Mouse (Mus musculus) large intestine, adult 2 months (tissue): ENCODE results near the gene Dnah11. TPM values are rescaled to one million over a fixed set of nuclear protein-coding genes. Genes with fewer than 3 reads are reported as not detected.

Experiments
- DNase-seq: peaks from one replicate; pipeline ENCODE4 v3.0.0-alpha.2; 2012; ENCODE audit warnings: low read depth, low spot score
- WGBS: fragments of 180-500 bp; shearing (Covaris S2); methylation state at CpG from one replicate; pipeline ENCODE4 v1.1.7; 2018; 5-methylcytosine and 5-hydroxymethylcytosine counted together
- polyA plus RNA-seq: library from polyadenylated mRNA; depleted of rRNA; stranded (reverse); fragments of >200 nt; gene quantifications from 2 replicates; pipeline ENCODE4 v1.2.3, GENCODE M21; 2012; rRNA removed

The Dnah11 gene
- 0.01 and 0.03 TPM in 2 replicates for polyA plus RNA-seq

GRCm38 (mm10) chr12:118198386-118199093 lies at the start of gene Dnah11:
Gene Dnah11, minus strand, starts transcription at chr12:118199043.
- peak; percentile 32 for DNase-seq
- WGBS: 1% methylated on average over 47 of the region's 47 CpGs

GRCm38 (mm10) chr12:118221182-118221581 lies 22.3 kb upstream of the Dnah11 start:
- 64% methylated on average over 3 of the region's 3 CpGs for WGBS

GRCm38 (mm10) chr12:118220062-118220461 lies 21.2 kb upstream of the Dnah11 start:
- DNase-seq: no peak

More at GRCm38 (mm10) chr12:118221182-118221581, 22.3 kb upstream of the Dnah11 start:
- no peak for DNase-seq

- no peak for DNase-seq
- 80% methylated on average over 2 of the region's 2 CpGs for WGBS
Observed at GRCm38 (mm10) chr12:118212163-118212562, 13.3 kb upstream of the Dnah11 start.

- DNase-seq: no peak
- WGBS: 62% methylated on average over 2 of the region's 2 CpGs
Observed at GRCm38 (mm10) chr12:118196583-118196982, 2.3 kb downstream of the Dnah11 start.

GRCm38 (mm10) chr12:118189535-118189934 lies 9.3 kb downstream of the Dnah11 start:
- WGBS: 76% methylated on average over 3 of the region's 3 CpGs
- no peak for DNase-seq

GRCm38 (mm10) chr12:118187663-118188062 lies 11.2 kb downstream of the Dnah11 start:
- DNase-seq: no peak
- 39% methylated on average over 2 of the region's 2 CpGs for WGBS

- 19% methylated on average over 4 of the region's 4 CpGs for WGBS
- peak; percentile 45 for DNase-seq
Observed at GRCm38 (mm10) chr12:118186881-118187489, 11.9 kb downstream of the Dnah11 start.

- WGBS: 13% methylated on average over 4 of the region's 4 CpGs
Observed at GRCm38 (mm10) chr12:118186120-118186880, 12.5 kb downstream of the Dnah11 start.

GRCm38 (mm10) chr12:118184731-118185130 lies 14.1 kb downstream of the Dnah11 start:
- WGBS: 76% methylated on average over 1 of the region's 1 CpGs
- no peak for DNase-seq

More at GRCm38 (mm10) chr12:118186120-118186880, 12.5 kb downstream of the Dnah11 start:
- DNase-seq: no peak

GRCm38 (mm10) chr12:118177756-118178155 lies 21.1 kb downstream of the Dnah11 start:
- no peak for DNase-seq
- 93% methylated on average over 5 of the region's 5 CpGs for WGBS

- WGBS: 60% methylated on average over 4 of the region's 4 CpGs
- DNase-seq: no peak
Observed at GRCm38 (mm10) chr12:118164785-118165184, 34.1 kb downstream of the Dnah11 start.

- 86% methylated on average over 5 of the region's 5 CpGs for WGBS
- no peak for DNase-seq
Observed at GRCm38 (mm10) chr12:118156986-118157385, 41.9 kb downstream of the Dnah11 start.

GRCm38 (mm10) chr12:118147521-118148033 lies 51.3 kb downstream of the Dnah11 start:
- DNase-seq: no peak
- WGBS: 24% methylated on average over 2 of the region's 2 CpGs

- no peak for DNase-seq
Observed at GRCm38 (mm10) chr12:118128116-118128515, 70.7 kb downstream of the Dnah11 start.

GRCm38 (mm10) chr12:118119668-118120067 lies 79.2 kb downstream of the Dnah11 start:
- WGBS: 99% methylated on average over 3 of the region's 3 CpGs
- DNase-seq: no peak

More at GRCm38 (mm10) chr12:118128116-118128515, 70.7 kb downstream of the Dnah11 start:
- 80% methylated on average over 4 of the region's 4 CpGs for WGBS

GRCm38 (mm10) chr12:118112599-118112998 lies 86.2 kb downstream of the Dnah11 start:
- no peak for DNase-seq
- 65% methylated on average over 8 of the region's 8 CpGs for WGBS

- WGBS: 72% methylated on average over 3 of the region's 3 CpGs
- DNase-seq: no peak
Observed at GRCm38 (mm10) chr12:118111896-118112295, 86.9 kb downstream of the Dnah11 start.

GRCm38 (mm10) chr12:118107719-118108118 lies 91.1 kb downstream of the Dnah11 start:
- DNase-seq: no peak
- 95% methylated on average over 1 of the region's 1 CpGs for WGBS

- 87% methylated on average over 4 of the region's 4 CpGs for WGBS
- DNase-seq: no peak
Observed at GRCm38 (mm10) chr12:118104520-118104919, 94.3 kb downstream of the Dnah11 start.
